Mouse (Mus musculus) adrenal gland, adult 8-10 months (tissue): ENCODE results near the gene Ttn. TPM values are rescaled to one million over a fixed set of nuclear protein-coding genes. Genes with fewer than 3 reads are reported as not detected.

ENCODE experiments used
- DNase-seq: peaks from one replicate; pipeline ENCODE4 v3.0.0; 2022
- total RNA-seq, 4 experiments: library from RNA; stranded (reverse); gene quantifications; 2 replicates each; pipeline ENCODE4 v1.2.4; 2022

Ttn gene
- total RNA-seq, 4 experiments from 2014 or later: 0.05 to 0.42 (median 0.15) TPM

GRCm38 (mm10) chr2:76702188-76702587, 280.2 kb downstream of the Ttn start:
- DNase-seq: no peak

- no peak for DNase-seq
Observed at GRCm38 (mm10) chr2:76695290-76695689, 287.1 kb downstream of the Ttn start.

GRCm38 (mm10) chr2:76693765-76694164, 288.6 kb downstream of the Ttn start:
- DNase-seq: no peak

- peak; percentile 53 for DNase-seq
Observed at GRCm38 (mm10) chr2:76690436-76691204, 291.7 kb downstream of the Ttn start.

GRCm38 (mm10) chr2:76688162-76688561, 294.2 kb downstream of the Ttn start:
- DNase-seq: no peak

- no peak for DNase-seq
Observed at GRCm38 (mm10) chr2:76687608-76688007, 294.7 kb downstream of the Ttn start.

- DNase-seq: no peak
Observed at GRCm38 (mm10) chr2:76686986-76687385, 295.4 kb downstream of the Ttn start.

GRCm38 (mm10) chr2:76682301-76682700, 300.0 kb downstream of the Ttn start:
- no peak for DNase-seq

- DNase-seq: no peak
Observed at GRCm38 (mm10) chr2:76676401-76677226, 305.7 kb downstream of the Ttn start.

- no peak for DNase-seq
Observed at GRCm38 (mm10) chr2:76675949-76676348, 306.4 kb downstream of the Ttn start.

- no peak for DNase-seq
Observed at GRCm38 (mm10) chr2:76675451-76675850, 306.9 kb downstream of the Ttn start.

- peak; percentile 81 for DNase-seq
Observed at GRCm38 (mm10) chr2:76674725-76675427, 307.5 kb downstream of the Ttn start, which contains the start of gene Plekha3. Gene Plekha3, plus strand, starts transcription at chr2:76675281.

GRCm38 (mm10) chr2:76673472-76674081, 308.8 kb downstream of the Ttn start:
- DNase-seq: peak; percentile 62

GRCm38 (mm10) chr2:76672966-76673392, 309.4 kb downstream of the Ttn start, which contains the start of gene Fkbp7:
Gene Fkbp7, minus strand, starts transcription at chr2:76673116.
- peak; percentile 89 for DNase-seq

GRCm38 (mm10) chr2:76672134-76672745, 310.1 kb downstream of the Ttn start:
- DNase-seq: no peak

GRCm38 (mm10) chr2:76671641-76672040, 310.7 kb downstream of the Ttn start:
- DNase-seq: no peak

GRCm38 (mm10) chr2:76667200-76667599, 315.1 kb downstream of the Ttn start:
- DNase-seq: no peak

- DNase-seq: no peak
Observed at GRCm38 (mm10) chr2:76665531-76665930, 316.8 kb downstream of the Ttn start.

GRCm38 (mm10) chr2:76659419-76659818, 322.9 kb downstream of the Ttn start:
- no peak for DNase-seq

GRCm38 (mm10) chr2:76658551-76658950, 323.8 kb downstream of the Ttn start:
- DNase-seq: no peak

- no peak for DNase-seq
Observed at GRCm38 (mm10) chr2:76655982-76656381, 326.4 kb downstream of the Ttn start.

- no peak for DNase-seq
Observed at GRCm38 (mm10) chr2:76655444-76655843, 326.9 kb downstream of the Ttn start.
